Mouse (Mus musculus) heart, adult 2 months (tissue): ENCODE data around the gene E130114P18Rik.

Source experiments
- CTCF ChIP-seq: fragments of 200-600 bp; IDR thresholded peaks from 2 replicates; pipeline ENCODE4 v1.8.1; 2022; ENCODE audit warnings: antibody characterized with exemption, mild to moderate bottlenecking, moderate library complexity
- POLR2A ChIP-seq: fragments of 200-500 bp; IDR thresholded peaks from 2 replicates; pipeline ENCODE4 v1.6.1; 2011; ENCODE audit warnings: mild to moderate bottlenecking, low read depth, low read length, control low read depth; ENCODE audit not compliant: insufficient read depth

DNA sequence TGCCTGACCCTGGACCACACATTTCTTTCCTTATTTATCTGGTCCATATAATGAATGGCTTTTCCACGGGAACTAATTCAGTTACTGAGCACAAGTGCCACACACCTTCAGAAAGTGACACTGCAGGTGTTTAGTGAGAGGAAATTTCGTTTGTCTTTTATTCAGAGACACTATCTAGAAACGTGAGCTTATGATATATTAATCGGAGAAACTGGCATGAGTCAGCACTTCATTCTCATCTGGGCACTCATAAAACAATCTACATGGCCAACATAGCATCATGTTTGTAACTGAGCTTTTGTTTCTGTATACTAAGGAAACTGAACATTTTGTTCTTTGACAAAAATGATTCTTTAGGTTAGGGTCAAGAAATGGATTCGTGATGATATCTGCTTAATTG is 35.2 kb upstream of the E130114P18Rik start:
- TF ChIP-seq CTCF (no peak), POLR2A (no peak)
